Mouse (Mus musculus): ENCODE measurements at regions not wholly inside any gene's neighbourhood (a gene's known extent, or its start where the extent isn't known, plus 50 kb on each side); places are given as distances from the start of the nearest gene placed in this dataset.

DNA sequence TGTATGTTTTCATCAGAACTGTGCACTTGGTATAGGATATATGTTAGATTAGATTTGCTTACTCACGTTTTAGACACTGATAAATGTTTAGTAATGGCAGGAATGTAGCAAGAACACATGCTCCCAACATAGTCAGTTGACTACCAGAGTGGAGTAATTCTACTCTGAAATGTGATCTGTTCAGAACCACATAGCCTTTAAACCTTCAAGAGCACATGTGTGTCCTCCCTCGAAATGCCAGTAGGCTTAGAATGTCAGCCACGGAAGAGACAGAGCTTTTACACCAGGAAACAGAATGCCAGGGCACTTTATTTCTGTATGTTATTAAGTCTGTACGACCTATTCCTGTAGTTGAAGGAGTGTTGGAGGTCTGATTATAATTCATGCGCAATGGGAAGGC lies 51.3 kb upstream of the Cd28 start:
- TF ChIP-seq CTCF (IDR thresholded peaks at IDR 0.05): no peak

DNA sequence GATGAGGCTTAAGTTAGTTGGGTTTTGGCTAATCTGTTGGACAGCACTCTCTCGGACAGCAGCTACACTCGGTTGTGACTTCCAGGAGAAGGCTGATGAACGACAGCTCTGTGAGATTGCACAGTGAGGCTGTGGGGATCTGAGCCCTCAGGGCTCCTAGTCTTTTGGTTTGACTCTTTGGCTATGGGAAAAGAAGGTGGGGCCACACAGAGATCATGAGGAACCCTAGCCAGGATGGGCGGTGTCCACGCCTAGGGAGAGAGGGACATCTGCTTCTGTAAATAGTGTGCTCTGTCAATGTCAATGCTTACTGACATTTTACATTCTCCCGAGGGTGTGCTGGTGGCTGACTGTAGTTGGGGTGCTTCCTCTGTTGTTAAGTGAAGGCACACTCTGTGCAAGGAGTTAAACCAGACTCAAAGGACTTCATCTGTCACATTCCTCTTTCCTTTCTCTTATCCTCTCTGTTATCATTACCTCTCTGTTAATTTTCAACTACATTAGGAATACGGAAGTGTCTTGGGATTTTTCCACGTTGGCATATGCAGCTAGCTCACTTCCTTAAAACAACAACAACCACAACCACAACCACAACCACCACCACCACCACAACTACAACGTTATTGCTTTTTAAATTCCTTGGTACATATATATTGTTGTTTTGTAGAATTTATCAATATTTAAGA lies 54.2 kb upstream of the Cd28 start:
- TF ChIP-seq CTCF (IDR thresholded peaks at IDR 0.05): no peak
- Histone ChIP-seq H3K27ac (peak overlapping the region; percentile 48; the same call in 1 of the 2 replicates), H3K4me3 (no peak overlapping the region)
- intact Hi-C loops (cut with DNase I): no loop called here
- DNase-seq: peak; percentile 53

More for the DNA sequence above, 51.3 kb upstream of the Cd28 start:
- intact Hi-C loops (cut with DNase I): loop anchor here (5.0 kb wide), 3 partner anchors 48 to 152 kb away; partner anchors contain the start of gene Raph1
- DNase-seq: no peak
- Histone ChIP-seq H3K4me3 (no peak overlapping the region), H3K27ac (peak overlapping the region; percentile 86)

DNA sequence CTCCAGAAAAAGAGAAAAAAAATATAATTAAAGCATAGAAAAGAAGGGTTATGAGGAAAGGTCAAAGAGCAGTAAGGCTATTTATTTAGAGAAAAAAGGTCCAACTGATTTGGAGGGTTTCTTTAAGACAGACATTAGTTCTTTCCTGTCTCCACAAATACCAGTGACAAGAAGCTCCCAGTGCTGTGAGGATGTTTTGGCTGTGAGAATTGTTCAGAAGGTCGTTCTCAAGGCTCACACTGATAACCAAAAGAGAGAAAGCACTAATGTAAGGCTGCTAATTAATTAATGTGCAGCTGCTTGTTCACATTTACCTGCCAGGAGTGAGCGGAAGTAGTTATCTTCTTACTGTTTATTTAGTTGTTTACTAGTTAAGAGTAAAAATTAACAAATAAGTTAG lies 54.7 kb upstream of the Cd28 start:
- TF ChIP-seq CTCF (IDR thresholded peaks at IDR 0.05): no peak
- Histone ChIP-seq H3K27ac (peak overlapping the region; percentile 48; the same call in 1 of the 2 replicates), H3K4me3 (no peak overlapping the region)
- intact Hi-C loops (cut with DNase I): no loop called here
- DNase-seq: no peak

DNA sequence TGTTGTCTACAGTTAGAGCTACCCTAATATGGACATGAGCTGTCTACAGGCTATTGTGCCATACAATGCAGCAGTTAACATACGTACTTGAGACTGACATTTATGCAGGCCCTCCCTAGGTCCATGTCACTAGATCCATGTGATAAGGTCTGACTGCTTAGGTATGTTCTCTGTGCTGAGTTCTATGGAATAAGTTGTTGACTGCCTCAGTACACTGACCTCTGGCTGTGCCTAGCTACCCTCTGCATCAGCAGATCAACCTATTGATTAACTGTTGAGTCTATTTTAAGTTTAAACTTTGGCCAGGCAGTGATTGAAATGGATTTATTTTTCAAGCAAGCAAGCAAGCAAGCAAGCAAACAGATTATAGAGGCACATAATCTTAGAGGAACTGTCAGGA lies 57.0 kb upstream of the Cd28 start:
- no peak for DNase-seq
- Histone ChIP-seq H3K4me3 (no peak overlapping the region), H3K27ac (no peak overlapping the region)
- intact Hi-C loops (cut with DNase I): no loop called here
- TF ChIP-seq CTCF (IDR thresholded peaks at IDR 0.05): no peak

DNA sequence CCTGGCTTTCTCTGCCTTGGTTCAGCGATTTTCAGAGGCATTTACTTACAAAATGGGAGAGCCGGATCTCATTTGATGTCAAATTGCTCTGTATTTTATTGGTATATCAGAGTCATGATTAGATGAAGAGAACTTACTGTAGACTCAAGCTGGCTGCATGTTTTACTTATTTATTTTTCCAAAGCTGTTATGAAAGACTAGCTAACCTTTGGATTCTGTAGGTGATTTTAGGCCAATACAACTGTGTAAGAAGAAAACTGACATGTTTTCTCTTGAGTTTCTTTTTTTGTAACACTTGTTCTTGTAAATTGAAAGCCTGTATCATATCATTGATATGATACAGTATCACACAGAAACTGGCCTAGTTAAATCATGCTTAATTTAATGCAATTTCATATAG lies 57.6 kb upstream of the Cd28 start:
- no peak for TF ChIP-seq CTCF (IDR thresholded peaks at IDR 0.05)
- H3K27ac ChIP-seq: 0 out of 2 replicates have a peak overlapping the region, but pooled peaks have one; percentile 12
- intact Hi-C loops (cut with DNase I): no loop called here

DNA sequence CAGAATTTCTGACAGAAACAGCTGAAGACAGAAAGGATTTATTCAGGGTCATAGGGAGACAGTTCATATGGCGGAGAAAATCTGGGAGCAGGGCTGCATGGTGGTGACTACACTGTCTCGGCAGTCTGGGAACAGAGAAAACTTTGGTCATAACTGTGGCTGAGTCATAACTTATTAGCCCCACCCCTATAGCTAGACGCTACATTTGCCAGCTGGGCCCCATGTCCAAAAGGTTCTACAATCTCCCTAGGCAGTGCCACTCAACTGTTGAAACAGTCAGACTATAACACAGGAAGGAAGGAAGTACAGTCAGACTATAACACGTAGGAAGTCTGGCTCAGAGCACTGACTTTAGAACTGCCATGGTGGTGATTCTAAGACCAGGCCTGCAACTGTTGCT lies 58.2 kb upstream of the Cd28 start:
- DNase-seq: no peak
- TF ChIP-seq CTCF (IDR thresholded peaks at IDR 0.05): no peak
- 0 out of 2 replicates have a peak overlapping the region, but pooled peaks have one; percentile 12 for H3K27ac ChIP-seq
- H3K4me3 ChIP-seq: no peak overlapping the region
- intact Hi-C loops (cut with DNase I): no loop called here

More for the DNA sequence above, 57.6 kb upstream of the Cd28 start:
- DNase-seq: no peak
- no peak overlapping the region for H3K4me3 ChIP-seq

DNA sequence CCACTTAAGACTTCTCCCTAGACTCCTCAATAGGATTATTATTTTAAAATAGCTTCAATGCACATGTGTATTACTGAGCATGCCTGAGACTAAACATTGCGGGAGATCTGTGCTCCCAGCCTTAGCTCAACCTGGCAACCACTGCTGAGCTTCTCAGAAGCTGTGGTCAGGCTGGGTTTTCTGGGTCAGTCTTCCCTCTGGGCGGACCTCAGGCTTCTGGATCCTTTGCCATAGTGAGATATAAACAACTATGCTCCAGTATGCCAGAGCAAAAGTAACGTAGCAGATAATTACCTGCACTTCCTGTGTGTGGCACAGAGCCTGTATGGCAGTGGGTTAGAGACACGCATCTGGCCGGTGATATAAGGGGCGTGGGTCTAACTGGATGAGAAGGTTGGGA lies 59.1 kb upstream of the Cd28 start:
- peak overlapping the region; percentile 46 for H3K27ac ChIP-seq
- H3K4me3 ChIP-seq: no peak overlapping the region
- no peak for DNase-seq
- no peak for TF ChIP-seq CTCF (IDR thresholded peaks at IDR 0.05)
- intact Hi-C loops (cut with DNase I): no loop called here

DNA sequence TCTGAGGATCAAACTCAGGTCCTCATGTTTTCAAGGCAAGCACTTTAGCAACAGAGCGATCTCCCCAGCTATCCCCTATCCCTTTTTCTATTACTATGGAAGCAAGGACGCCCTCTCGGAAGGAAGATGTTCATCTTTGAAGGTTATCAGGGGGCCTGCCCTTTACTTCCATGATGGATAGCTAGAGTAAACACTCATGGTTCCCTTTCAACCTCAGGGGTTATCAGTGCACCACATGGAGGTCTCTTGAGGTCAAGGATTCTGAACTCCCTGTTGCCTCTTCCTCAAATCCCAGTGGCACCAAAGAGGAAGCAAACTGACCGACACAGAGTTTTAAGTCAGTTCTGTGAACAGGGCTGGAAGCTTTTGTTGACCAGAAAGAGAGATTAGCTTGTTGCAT lies 59.6 kb upstream of the Cd28 start:
- no peak overlapping the region for H3K4me3 ChIP-seq
- DNase-seq: no peak
- intact Hi-C loops (cut with DNase I): no loop called here
- peak overlapping the region; percentile 46 for H3K27ac ChIP-seq
- no peak for TF ChIP-seq CTCF (IDR thresholded peaks at IDR 0.05)

DNA sequence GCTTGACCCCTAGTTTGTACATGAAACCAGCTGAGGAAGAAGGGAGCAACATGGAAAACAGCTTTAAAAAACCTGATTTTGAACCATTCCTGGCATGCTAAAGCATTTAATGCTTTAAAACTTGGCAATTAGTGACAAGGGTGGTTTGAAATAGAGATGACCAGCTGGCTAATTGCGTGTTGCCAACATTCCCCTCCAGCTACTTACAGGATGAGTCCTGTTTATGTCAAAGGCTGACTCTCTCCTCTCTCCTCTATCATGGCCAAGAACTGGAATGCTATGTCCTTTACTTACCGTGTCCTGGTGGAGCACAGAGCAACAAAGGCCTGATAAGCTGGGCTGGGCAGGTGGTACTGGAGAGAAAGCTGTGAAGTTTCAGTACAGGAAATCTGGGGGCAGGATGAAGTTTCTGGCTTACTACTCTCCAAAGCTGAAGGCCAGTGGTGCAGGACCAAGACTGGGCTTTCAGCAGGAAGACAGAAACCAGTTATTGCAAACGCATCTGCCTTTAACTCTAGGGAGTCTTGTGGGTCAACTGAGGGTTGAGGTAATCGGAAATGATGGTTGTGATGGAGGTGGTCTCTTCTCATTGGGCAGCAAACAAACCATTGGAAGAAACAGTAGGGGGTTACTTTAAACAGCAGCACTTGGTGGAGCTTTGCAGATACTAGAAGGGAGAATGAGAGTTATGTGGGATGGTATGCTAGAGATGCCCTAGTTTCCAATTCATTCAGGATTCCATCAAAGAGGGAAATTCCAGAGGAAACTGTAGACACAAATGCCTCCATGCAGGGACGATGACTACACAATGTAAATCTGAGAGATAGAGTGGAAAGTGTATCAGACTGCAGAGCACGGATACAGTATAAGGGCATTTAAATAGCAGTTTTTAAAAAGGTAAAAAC lies 60.7 kb upstream of the Cd28 start:
- no peak for TF ChIP-seq CTCF (IDR thresholded peaks at IDR 0.05)
- Histone ChIP-seq H3K27ac (peak overlapping the region; percentile 57), H3K4me3 (no peak overlapping the region)
- no peak for DNase-seq
- intact Hi-C loops (cut with DNase I): no loop called here

DNA sequence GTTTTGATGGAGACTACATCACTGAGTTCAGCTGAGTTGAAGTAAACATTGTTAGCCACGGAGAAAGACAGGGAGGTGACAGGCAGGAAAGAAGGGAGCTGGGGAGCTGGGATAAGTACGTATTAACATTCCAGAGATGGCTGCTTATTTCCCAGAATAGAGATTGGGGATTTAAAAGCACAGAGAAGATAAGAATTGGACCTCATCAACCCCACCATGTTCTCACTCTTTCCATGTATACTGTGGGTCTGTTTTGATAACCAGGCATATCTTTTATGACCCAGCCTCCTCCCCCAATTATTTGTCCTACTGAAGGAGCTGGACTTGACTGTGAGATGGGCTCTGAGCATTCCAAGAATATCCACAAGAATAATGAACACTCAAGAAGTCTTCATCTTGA lies 61.4 kb upstream of the Cd28 start:
- Histone ChIP-seq H3K4me3 (no peak overlapping the region), H3K27ac (peak overlapping the region; percentile 57)
- intact Hi-C loops (cut with DNase I): no loop called here
- TF ChIP-seq CTCF (IDR thresholded peaks at IDR 0.05): no peak
- DNase-seq: no peak

DNA sequence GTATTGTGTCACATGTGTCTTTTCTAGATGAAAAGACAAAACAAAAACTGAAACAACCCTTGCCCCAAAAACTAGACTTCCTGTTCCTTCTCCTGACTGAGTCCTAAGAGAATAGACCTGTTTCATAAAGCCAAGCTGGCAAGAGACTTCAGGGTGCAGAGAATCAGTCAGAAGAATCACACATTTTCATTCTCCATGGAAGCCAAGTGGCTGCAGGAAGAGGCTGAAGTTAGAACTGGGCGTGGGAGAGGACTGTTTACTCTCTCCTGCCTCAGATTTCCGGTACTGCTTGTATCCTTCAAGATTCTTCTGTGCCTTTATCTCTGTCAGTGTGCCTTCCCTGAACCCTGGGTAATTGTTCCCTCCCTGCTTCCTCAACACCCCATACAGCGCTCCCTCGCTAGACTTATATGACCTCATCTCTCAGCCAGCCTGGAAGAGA lies 64.0 kb upstream of the Cd28 start:
- DNase-seq: no peak
- intact Hi-C loops (cut with DNase I): no loop called here
- H3K27ac ChIP-seq: peak overlapping the region; percentile 58
- no peak overlapping the region for H3K4me3 ChIP-seq
- TF ChIP-seq CTCF (IDR thresholded peaks at IDR 0.05): no peak

DNA sequence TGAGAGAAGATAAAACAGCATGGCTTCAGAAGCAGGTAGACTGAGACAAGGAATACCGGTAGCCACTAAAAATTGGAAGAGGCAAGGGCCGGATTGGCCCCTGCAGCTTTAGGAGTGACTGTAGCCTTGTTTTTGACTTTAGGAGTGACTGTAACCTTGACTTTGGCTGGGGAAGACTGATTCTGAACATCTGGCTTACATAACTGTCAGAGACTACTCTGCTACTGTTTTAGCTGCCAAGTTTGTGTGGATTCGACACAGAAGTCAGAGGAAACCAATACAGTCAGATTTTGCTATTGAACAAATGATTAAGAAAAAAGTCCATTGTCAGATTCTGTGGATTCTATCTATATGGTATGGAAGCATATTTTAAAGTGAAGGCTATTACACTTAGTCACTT lies 66.4 kb upstream of the Cd28 start:
- intact Hi-C loops (cut with DNase I): no loop called here
- TF ChIP-seq CTCF (IDR thresholded peaks at IDR 0.05): no peak
- H3K27ac ChIP-seq: peak overlapping the region; percentile 20; the same call in 1 of the 2 replicates
- no peak for DNase-seq
- no peak overlapping the region for H3K4me3 ChIP-seq

DNA sequence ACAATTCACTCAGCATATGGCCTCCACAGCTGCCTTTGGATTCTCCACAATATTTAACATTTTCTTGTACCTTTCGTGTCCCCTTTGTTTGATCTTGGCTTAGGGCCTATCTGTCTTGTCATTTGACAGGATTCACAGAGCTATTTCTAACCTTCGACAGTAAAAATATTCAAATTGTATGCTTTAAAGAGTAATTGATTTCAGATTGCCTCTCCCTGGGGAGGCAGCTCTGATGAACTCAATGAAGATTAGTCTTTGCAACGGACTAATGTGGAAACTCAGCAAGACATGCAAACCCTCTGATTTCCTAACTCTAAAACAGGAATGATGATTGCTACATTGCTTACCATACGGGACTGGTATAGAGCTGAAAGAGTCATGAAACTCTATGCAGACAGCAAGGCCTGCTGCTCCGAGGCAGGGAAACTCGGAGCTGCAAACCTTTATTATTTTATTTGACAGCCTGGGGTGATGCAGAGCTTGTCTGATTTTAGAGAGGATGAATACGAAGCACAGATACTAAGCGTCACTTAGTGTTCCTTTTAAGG lies 67.2 kb upstream of the Cd28 start:
- Histone ChIP-seq H3K4me3 (no peak overlapping the region), H3K27ac (no peak overlapping the region)
- TF ChIP-seq CTCF (IDR thresholded peaks at IDR 0.05): no peak
- no peak for DNase-seq
- intact Hi-C loops (cut with DNase I): no loop called here

All from gastrocnemius, adult 2 months (tissue).